In genomic region chr12:69240876-69241275, GRCm38 (mm10) we compare ENCODE assay signal across 7 mouse cellular contexts. TPM values are rescaled to one million over a fixed set of nuclear protein-coding genes. Genes with fewer than 3 reads are reported as not detected.
DNase-seq lines count a peak whose midpoint lies in the region; ATAC-seq and TF ChIP-seq lines count a peak whose summit lies in the region.

TSS of gene Klhdc1 (plus strand) at chr12:69241176.

- intact Hi-C loops in gastrocnemius, adult 2 months (cut with DNase I) = no loop called here

- no peak for TF ChIP-seq CTCF in gastrocnemius, adult 2 months (IDR thresholded peaks at IDR 0.05)

- peak within 1 kb of the TSS; percentile 94 for H3K27ac ChIP-seq in gastrocnemius, adult 2 months
- H3K27ac ChIP-seq in midbrain, embryonic 11.5 days (ENCODE audit: low read depth, low read length) = peak within 1 kb of the TSS; percentile 51; the same call in 1 of the 2 replicates

- peak; percentile 7 for ATAC-seq in inflammation-experienced regulatory T-cells, adult 6 months
- ATAC-seq in midbrain, embryonic 11.5 days (ENCODE audit: low FRiP score) = no peak

- peaks cover 7% of the 10 kb centered on the region; the same call in 1 of the 2 replicates for H3K4me1 ChIP-seq in midbrain, embryonic 11.5 days (ENCODE audit: control insufficient read depth, insufficient read depth, low read length)

- H3K9me3 ChIP-seq in midbrain, embryonic 11.5 days (ENCODE audit: control insufficient read depth, low read length) = no peaks in the 10 kb centered on the region

- no peak for DNase-seq in thymus, postnatal 0 days (ENCODE audit: low spot score)
- no peak for DNase-seq in thymus, postnatal 25 days
- DNase-seq in gastrocnemius, adult 2 months = no peak
- DNase-seq in midbrain, embryonic 11.5 days (ENCODE audit: low spot score, missing footprints) = no peak
- DNase-seq in retina, embryonic 14.5 days (ENCODE audit: low spot score) = no peak
- DNase-seq in cerebellum, adult 18-20 months = no peak

- H3K4me2 ChIP-seq in midbrain, embryonic 11.5 days = peak within 1 kb of the TSS; percentile 75

- peak within 1 kb of the TSS; percentile 84 for H3K4me3 ChIP-seq in gastrocnemius, adult 2 months
- H3K4me3 ChIP-seq in midbrain, embryonic 11.5 days (ENCODE audit: low read depth, low read length) = peak within 1 kb of the TSS; percentile 66

- H3K36me3 ChIP-seq in midbrain, embryonic 11.5 days (ENCODE audit: control insufficient read depth, insufficient read depth, low read length) = no peaks in the 10 kb centered on the region

- WGBS in midbrain, embryonic 11.5 days = 71% methylated on average over 6 of the region's 6 CpGs

- no peaks in the 10 kb centered on the region for H3K27me3 ChIP-seq in midbrain, embryonic 11.5 days (ENCODE audit: control insufficient read depth, insufficient read depth, low read length)

- peak within 1 kb of the TSS; percentile 94 for H3K9ac ChIP-seq in midbrain, embryonic 11.5 days (ENCODE audit: low read length)

RNA-seq across cellular contexts. Expression of gene Klhdc1, which starts in this region (rescaled TPM):
- polyA plus RNA-seq in thymus, postnatal 0 days (2015; fragmentation: Nextera tagmentation; extraction: Ambion mirVana) = 15.6 and 22.8 TPM in 2 replicates
- 10 to 100 TPM; 18.7 to 24.1 TPM for total RNA-seq in gastrocnemius, adult 2 months (2021)
- 10 to 100 TPM; 15.4 to 41.1 (median 25.4) TPM for polyA plus RNA-seq in inflammation-experienced regulatory T-cells, adult 6 months (2017; shearing (Covaris generic))
- polyA plus RNA-seq in midbrain, embryonic 11.5 days (2014; fragmentation: Nextera tagmentation; extraction: Ambion mirVana) = 2.9 and 3.3 TPM in 2 replicates
